Mouse (Mus musculus): Measurements from ENCODE around the gene 4933428G20Rik. TPM values are rescaled to one million over a fixed set of nuclear protein-coding genes. Genes with fewer than 3 reads are reported as not detected.
A peak's percentile ranks its signal among the peaks of the same experiment; 100 is the strongest.

The 4933428G20Rik gene
- polyA plus RNA-seq, 1 experiment from 2014 or later, result 0.89 TPM

DNA sequence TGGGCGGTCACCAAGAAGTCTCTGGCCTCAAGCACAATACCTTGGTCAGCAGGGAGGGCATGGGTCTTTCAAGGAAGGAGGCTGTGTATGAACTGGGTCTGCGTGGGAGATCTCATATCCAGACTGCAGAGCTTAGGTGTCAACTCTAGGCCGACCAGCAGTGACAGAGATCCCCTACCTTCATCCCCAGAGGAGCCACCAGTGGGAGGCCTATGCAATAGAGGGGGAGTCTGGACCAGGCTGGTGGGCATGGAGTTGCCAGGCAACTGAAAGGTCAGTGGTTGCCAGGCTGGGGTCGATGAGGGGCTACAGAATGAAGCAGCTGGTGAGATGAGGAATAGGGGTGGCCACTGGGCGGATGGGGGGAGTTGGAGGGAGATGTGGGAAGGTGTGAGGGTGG lies 39.5 kb upstream of the 4933428G20Rik start:
- H3K36me3 ChIP-seq, result no peaks in the 10 kb centered on the region
- peaks cover 52% of the 10 kb centered on the region for H3K27me3 ChIP-seq (replicated peaks)
- no peak overlapping the region for H3K4me3 ChIP-seq (replicated peaks)
- no peak overlapping the region for H3K27ac ChIP-seq
- no peak overlapping the region for H3K9ac ChIP-seq
- 68% methylated on average over 5 of the region's 5 CpGs for WGBS
- H3K9me3 ChIP-seq, result no peaks in the 10 kb centered on the region
- peaks cover 20% of the 10 kb centered on the region for H3K4me1 ChIP-seq
- ATAC-seq (ENCODE audit: insufficient read depth, low FRiP score, low read depth), result no peak
- H3K4me2 ChIP-seq, result no peak overlapping the region

DNA sequence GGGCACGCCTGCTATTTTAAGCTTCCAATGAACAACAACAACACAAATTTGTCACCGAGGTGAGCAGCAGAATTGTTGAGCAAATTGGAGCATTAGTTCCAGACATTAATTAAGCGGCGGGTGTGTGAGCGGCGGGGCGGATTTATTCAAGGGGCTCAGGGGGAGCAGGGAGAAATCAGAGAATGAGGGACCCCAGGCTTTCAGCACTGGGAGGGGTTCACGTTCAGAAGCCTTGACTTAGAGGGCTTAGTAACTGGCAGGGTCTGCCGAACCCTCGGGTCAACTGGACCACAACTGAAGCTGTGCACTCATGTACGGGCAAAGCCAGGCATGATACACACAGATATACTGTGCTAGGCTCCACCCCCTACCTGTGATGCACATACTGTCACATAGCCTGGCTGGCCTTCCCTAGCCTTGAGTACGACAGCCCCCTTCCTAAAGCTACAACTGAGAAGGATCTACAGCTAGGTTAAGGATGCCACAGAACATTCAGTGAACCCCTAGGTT lies 37.5 kb upstream of the 4933428G20Rik start:
- Histone ChIP-seq H3K36me3 (no peaks in the 10 kb centered on the region), H3K27me3 (replicated peaks) (peaks cover 56% of the 10 kb centered on the region), H3K9me3 (no peaks in the 10 kb centered on the region), H3K4me1 (peaks cover 29% of the 10 kb centered on the region), H3K9ac (no peak overlapping the region), H3K4me3 (replicated peaks) (peak overlapping the region; percentile 37; the same call in 1 of the 2 replicates), H3K4me2 (peak overlapping the region; percentile 79), H3K27ac (no peak overlapping the region)
- WGBS, result 41% methylated on average over 12 of the region's 12 CpGs
- no peak for ATAC-seq (ENCODE audit: insufficient read depth, low FRiP score, low read depth)

DNA sequence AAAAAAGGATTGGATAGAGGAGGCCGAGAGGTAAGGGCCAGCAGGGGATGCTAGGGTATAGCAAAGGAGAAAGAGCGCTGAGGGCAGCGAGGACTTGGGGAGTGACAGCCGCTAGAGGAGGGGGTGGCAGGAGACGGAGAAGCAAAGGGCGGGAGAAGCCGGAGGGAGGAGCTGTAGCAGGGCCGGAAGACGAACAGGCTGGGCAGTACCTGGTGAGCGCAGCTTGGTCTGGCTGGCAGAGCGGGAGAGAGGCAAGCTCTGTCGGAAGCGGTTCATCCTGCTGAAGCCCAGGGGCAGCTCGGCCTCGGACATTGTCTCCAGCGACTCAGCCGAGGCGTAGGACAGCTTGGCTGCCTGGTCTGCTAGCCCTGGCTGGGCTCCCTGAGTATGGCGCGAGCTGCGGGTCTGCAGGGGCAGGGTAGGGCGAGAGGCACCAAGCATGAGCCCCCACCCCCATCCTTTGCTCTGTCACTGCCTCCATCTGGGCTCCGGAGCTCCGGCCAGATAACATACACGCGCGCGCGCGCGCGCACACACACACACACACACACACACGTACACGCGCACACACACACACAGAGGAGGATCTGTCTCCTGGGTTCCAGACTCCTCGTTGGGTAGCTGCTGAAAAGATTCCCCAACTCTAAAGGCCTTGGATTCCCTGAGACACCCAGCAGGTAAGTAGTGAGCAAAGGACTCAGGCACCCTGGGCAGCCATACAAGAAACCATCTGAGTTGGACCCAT lies 36.9 kb upstream of the 4933428G20Rik start:
- Histone ChIP-seq H3K9ac (no peak overlapping the region), H3K4me2 (peak overlapping the region; percentile 79), H3K36me3 (no peaks in the 10 kb centered on the region), H3K27ac (no peak overlapping the region), H3K4me1 (peaks cover 35% of the 10 kb centered on the region), H3K27me3 (replicated peaks) (peaks cover 59% of the 10 kb centered on the region), H3K9me3 (no peaks in the 10 kb centered on the region), H3K4me3 (replicated peaks) (peak overlapping the region; percentile 37)
- no peak for ATAC-seq (ENCODE audit: insufficient read depth, low FRiP score, low read depth)
- 3% methylated on average over 34 of the region's 36 CpGs for WGBS

DNA sequence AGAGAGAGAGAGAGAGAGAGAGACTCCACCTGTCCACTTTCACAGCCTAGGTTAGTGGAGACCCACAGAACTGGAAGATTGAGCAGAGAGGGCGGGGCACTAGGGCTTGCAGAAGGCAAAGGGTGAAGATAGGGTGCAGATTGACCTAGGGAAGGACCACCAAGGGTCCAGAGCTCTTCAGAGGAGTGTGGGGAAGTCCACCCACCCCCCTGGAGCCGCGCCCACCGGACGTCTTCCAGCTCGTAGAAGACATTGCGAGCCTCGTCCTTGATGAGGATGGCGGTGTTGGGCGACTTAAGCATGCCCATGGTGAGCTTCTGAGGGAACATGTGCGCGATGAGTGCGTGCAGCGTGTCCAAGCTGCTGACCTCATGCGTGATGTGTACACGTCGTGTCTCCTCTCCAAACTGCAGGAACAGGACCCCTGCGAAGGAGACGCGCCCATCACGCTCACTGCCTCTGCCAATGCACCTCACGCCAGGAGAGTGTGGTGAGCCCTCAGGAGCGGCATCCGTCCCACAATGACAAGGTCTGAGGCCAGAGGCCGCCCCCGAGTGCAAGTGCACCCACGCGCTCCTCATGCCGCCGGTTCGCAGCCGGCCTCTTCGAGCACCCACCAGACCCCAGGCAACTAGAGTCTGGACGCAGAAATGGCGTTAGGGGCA lies 36.1 kb upstream of the 4933428G20Rik start:
- peak overlapping the region; percentile 37 for H3K4me3 ChIP-seq (replicated peaks)
- H3K36me3 ChIP-seq, result no peaks in the 10 kb centered on the region
- H3K4me1 ChIP-seq, result peaks cover 40% of the 10 kb centered on the region
- H3K27ac ChIP-seq, result no peak overlapping the region
- peak overlapping the region; percentile 79 for H3K4me2 ChIP-seq
- H3K9ac ChIP-seq, result no peak overlapping the region
- WGBS, result 8% methylated on average over 35 of the region's 35 CpGs
- no peaks in the 10 kb centered on the region for H3K9me3 ChIP-seq
- H3K27me3 ChIP-seq (replicated peaks), result peaks cover 62% of the 10 kb centered on the region
- ATAC-seq (ENCODE audit: insufficient read depth, low FRiP score, low read depth), result no peak

DNA sequence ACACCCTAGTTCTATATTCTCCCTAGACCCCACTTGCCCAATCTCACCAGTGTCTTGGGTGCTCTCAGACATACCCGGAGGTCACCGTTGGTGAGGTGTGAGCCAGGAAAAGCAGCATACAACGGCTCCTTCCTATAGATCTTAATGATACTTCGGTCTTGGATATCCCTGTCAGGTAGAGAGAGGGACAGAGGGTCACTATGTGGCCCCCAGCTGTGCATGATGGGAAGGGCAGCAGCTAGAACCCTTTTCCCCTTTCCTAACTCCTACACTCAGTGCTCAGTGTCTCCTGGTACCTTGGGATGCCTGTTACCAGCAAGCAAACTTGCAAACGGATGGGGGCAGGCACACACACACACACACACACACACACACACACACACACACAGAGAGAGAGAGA lies 35.5 kb upstream of the 4933428G20Rik start:
- H3K9ac ChIP-seq, result no peak overlapping the region
- H3K27me3 ChIP-seq (replicated peaks), result peaks cover 62% of the 10 kb centered on the region
- ATAC-seq (ENCODE audit: insufficient read depth, low FRiP score, low read depth), result no peak
- no peaks in the 10 kb centered on the region for H3K9me3 ChIP-seq
- H3K4me2 ChIP-seq, result no peak overlapping the region
- H3K27ac ChIP-seq, result no peak overlapping the region
- H3K36me3 ChIP-seq, result no peaks in the 10 kb centered on the region
- H3K4me3 ChIP-seq (replicated peaks), result no peak overlapping the region
- H3K4me1 ChIP-seq, result peaks cover 38% of the 10 kb centered on the region
- 35% methylated on average over 5 of the region's 5 CpGs for WGBS

DNA sequence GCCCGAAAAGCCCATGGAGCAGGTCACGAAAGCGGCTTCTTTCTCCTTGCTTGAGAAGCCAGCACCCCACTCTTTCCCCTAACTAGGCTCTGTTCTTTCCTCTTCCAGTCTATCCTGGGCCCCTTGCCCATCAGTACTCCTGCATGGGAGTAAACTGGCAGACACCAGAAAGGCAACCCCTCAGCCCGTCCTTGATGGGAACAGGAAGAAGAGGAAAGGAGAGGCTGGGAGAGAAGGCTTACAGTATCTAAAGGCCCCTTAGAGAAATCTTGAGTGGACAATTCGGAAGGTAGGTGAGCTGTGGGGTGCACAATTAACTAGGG lies 35.1 kb upstream of the 4933428G20Rik start:
- Histone ChIP-seq H3K4me1 (peaks cover 38% of the 10 kb centered on the region), H3K9ac (no peak overlapping the region), H3K4me2 (peak overlapping the region; percentile 52), H3K27me3 (replicated peaks) (peaks cover 62% of the 10 kb centered on the region), H3K27ac (no peak overlapping the region), H3K9me3 (no peaks in the 10 kb centered on the region), H3K36me3 (no peaks in the 10 kb centered on the region), H3K4me3 (replicated peaks) (peak overlapping the region; percentile 34; the same call in 1 of the 2 replicates)
- WGBS, result 25% methylated on average over 5 of the region's 5 CpGs
- ATAC-seq (ENCODE audit: insufficient read depth, low FRiP score, low read depth), result no peak

DNA sequence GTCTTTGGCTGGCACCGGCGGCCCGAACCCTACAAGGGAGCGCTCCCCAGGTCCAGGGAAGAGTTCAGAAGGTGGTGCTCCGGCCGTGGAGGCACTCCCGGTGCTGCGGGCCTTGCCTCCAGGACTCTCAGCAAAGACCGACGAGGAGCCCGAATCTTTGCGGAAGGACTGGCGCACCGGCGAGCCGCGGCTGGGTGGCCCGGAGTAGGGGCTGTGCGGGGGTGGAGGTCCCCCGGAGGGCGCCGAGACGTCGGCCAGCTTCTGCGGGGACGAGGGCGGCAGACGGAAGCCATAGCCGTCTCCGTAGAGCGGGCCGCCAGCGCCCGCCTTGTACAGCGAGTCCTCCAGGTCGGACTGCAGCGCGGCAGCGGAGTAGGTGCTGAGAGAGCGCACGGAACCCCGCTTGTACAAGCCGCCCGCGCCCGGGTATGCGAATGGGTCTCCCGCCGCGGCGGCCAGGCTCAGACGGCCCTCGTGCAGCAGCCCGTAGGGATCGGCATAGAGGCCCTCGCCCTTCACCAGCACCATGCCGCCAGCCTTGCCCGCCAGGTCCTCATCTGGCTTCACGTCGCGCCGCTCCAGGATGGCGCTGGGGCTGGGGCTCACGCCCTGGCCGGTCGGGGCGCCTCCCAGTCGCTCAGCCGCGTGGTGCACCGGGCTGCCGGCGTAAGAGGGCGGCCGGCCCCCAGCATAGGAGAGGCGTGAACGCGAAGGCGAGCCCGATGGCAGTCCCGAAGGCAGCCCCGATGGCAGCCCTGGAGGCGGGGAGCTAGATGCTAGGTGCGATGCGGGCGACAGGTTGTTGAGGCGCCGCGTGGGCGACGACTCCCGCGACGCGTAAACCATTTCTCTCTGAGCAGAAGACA lies 34.5 kb upstream of the 4933428G20Rik start:
- 3% methylated on average over 95 of the region's 95 CpGs for WGBS
- Histone ChIP-seq H3K4me3 (replicated peaks) (peak overlapping the region; percentile 34), H3K9me3 (no peaks in the 10 kb centered on the region), H3K9ac (no peak overlapping the region), H3K27me3 (replicated peaks) (peaks cover 62% of the 10 kb centered on the region), H3K27ac (no peak overlapping the region), H3K36me3 (no peaks in the 10 kb centered on the region), H3K4me2 (peak overlapping the region; percentile 52), H3K4me1 (peaks cover 38% of the 10 kb centered on the region)
- no peak for ATAC-seq (ENCODE audit: insufficient read depth, low FRiP score, low read depth)

DNA sequence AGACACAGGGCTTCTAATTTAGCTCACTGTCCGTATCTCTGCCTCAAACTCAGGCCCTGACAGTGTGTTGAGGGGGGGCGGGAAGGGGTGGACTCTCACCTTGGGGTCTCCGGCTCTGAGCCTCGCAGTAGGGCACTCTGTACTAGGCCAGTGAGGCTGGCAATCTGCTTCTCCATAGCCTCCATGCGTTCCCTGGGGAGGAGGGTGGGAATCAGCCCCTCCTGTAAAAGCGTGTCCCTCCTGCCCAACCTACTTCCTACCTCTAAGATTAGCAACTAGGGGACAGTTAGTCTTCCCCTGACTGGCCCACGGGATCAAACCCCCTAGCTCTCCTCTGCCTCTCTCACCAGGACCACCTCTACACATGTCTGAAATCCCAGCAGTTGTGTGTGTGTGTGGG lies 33.5 kb upstream of the 4933428G20Rik start:
- no peak overlapping the region for H3K4me3 ChIP-seq (replicated peaks)
- ATAC-seq (ENCODE audit: insufficient read depth, low FRiP score, low read depth), result no peak
- H3K4me1 ChIP-seq, result peaks cover 38% of the 10 kb centered on the region
- H3K27me3 ChIP-seq (replicated peaks), result peaks cover 62% of the 10 kb centered on the region
- no peaks in the 10 kb centered on the region for H3K9me3 ChIP-seq
- H3K9ac ChIP-seq, result no peak overlapping the region
- WGBS, result 20% methylated on average over 7 of the region's 7 CpGs
- H3K36me3 ChIP-seq, result no peaks in the 10 kb centered on the region
- no peak overlapping the region for H3K4me2 ChIP-seq
- H3K27ac ChIP-seq, result no peak overlapping the region

DNA sequence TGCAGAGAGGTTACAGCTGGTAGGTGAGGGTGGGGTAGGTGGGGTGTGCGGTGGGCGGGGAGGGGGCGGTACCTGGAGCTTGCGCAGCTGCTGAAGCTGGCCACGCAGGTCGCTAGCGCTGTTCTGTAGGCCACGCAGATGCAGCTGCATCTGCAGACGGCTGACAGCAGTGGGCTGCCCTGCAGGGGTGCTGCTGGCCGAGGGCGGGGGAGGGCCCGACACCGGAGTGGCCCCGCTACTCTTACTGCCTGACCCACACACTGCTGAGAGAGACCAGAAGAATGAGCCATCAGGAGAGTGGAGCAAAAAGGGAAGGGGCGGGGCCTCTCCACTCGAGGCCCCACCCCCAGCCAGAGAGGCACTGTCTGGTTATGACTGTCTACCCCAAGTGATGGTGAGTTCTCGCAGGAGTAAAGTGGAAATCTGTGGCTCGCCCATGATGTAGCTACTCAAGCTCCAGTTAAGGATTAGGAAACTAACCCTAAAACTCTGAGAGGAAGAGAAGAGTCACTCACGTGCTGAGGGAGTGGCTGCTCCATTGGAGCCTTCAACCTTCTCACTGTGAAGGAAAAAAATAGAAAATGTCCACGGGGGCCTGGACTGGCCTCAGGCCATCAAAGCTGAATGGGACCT lies 32.9 kb upstream of the 4933428G20Rik start:
- Histone ChIP-seq H3K4me2 (peak overlapping the region; percentile 55), H3K27me3 (replicated peaks) (peaks cover 62% of the 10 kb centered on the region), H3K36me3 (no peaks in the 10 kb centered on the region), H3K9ac (no peak overlapping the region), H3K4me1 (peaks cover 38% of the 10 kb centered on the region), H3K27ac (no peak overlapping the region), H3K9me3 (no peaks in the 10 kb centered on the region), H3K4me3 (replicated peaks) (peak overlapping the region; percentile 24)
- WGBS, result 4% methylated on average over 20 of the region's 20 CpGs
- 0 out of 2 replicates have a peak, but pooled peaks have one; percentile 29 for ATAC-seq (ENCODE audit: insufficient read depth, low FRiP score, low read depth)

DNA sequence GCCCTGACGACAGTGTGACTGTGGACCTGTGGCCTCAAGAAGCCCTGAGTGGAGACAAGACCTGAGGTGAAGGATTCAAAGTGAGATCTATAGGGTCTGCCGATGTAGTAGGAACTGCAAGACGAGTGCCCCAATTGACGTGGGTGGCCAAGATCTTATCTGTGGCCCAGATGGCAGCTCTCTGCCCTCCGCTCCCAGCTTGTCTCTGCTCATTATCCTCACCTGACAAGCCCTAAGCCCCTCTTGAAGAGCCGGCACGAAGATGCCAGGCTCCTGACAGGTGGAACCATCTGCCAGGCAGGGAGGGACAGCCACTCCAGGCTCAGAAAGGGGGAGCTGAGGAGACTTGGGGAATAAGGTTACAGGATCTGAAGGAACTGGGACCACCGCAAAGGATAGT lies 32.2 kb upstream of the 4933428G20Rik start:
- H3K4me1 ChIP-seq, result peaks cover 38% of the 10 kb centered on the region
- no peak for ATAC-seq (ENCODE audit: insufficient read depth, low FRiP score, low read depth)
- WGBS, result 18% methylated on average over 8 of the region's 8 CpGs
- H3K9ac ChIP-seq, result no peak overlapping the region
- H3K9me3 ChIP-seq, result no peaks in the 10 kb centered on the region
- no peak overlapping the region for H3K27ac ChIP-seq
- no peaks in the 10 kb centered on the region for H3K36me3 ChIP-seq
- H3K27me3 ChIP-seq (replicated peaks), result peaks cover 55% of the 10 kb centered on the region
- peak overlapping the region; percentile 92 for H3K4me2 ChIP-seq
- H3K4me3 ChIP-seq (replicated peaks), result peak overlapping the region; percentile 46

DNA sequence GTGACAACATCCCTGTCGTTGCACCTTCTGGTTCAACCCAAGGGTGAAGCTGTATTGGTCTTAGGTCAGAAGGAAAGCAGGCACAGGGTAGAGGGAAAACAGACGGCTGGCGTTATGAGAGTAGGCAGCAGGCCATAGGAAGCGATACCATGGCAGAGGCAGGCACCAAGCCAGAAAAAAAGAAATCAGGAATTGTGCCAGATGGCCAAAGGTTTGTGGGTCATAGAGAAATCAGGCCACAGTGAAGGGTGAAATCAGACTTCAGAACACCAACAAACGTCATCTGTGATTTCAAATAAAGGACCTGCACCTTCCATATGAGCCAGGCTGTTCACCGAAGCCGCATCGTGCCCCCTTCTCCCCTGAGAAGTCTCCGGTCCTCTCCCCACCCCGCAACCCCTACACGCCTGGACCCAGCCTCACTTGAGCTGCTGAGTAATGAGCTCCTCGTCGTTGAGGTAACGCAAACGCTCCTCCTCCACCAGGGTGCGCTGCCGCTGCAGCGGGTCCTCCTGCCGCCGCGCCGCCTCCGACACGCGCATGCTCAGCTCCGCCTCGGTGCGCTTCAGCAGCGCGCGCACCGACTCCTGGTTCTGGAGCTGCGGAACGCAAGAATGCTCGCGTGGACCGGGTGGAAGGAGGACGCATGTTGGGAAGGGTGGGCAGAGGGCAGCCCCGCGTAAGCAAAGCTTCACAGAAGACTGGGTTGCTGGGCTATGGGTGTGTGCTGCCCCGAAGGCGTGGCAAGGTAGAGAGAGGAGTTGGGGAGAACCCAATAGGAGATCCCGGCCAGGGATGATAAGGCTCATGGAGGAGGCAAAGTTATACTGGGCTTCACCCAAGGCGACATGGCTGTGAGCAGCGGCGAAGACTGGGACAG lies 31.5 kb upstream of the 4933428G20Rik start:
- ATAC-seq (ENCODE audit: insufficient read depth, low FRiP score, low read depth), result peak; percentile 72
- no peak overlapping the region for H3K27ac ChIP-seq
- H3K9ac ChIP-seq, result no peak overlapping the region
- H3K36me3 ChIP-seq, result no peaks in the 10 kb centered on the region
- 6% methylated on average over 46 of the region's 46 CpGs for WGBS
- H3K4me1 ChIP-seq, result peaks cover 32% of the 10 kb centered on the region
- H3K4me3 ChIP-seq (replicated peaks), result peak overlapping the region; percentile 46
- H3K9me3 ChIP-seq, result no peaks in the 10 kb centered on the region
- H3K4me2 ChIP-seq, result peak overlapping the region; percentile 92
- peaks cover 48% of the 10 kb centered on the region for H3K27me3 ChIP-seq (replicated peaks)
